Mouse (Mus musculus) macrophage (primary cell): ENCODE measurements around the gene Cmtr1. TPM values are rescaled to one million over a fixed set of nuclear protein-coding genes. Genes with fewer than 3 reads are reported as not detected.

Source experiments
- H3K27ac ChIP-seq: fragments of 350-480 bp; formaldehyde crosslinking; 2 replicates; pipeline ENCODE4 v1.9.0; 2021
- H3K36me3 ChIP-seq: fragments of 350-480 bp; formaldehyde crosslinking; 2 replicates; pipeline ENCODE4 v1.9.0; 2021; ENCODE audit errors: inconsistent target
- H3K4me3 ChIP-seq: fragments of 350-480 bp; formaldehyde crosslinking; 2 replicates; pipeline ENCODE4 v1.9.0; 2021; ENCODE audit errors: inconsistent target
- H3K79me2 ChIP-seq: fragments of 350-480 bp; formaldehyde crosslinking; 2 replicates; pipeline ENCODE4 v1.9.0; 2021; ENCODE audit errors: inconsistent target
- WGBS: methylation state at CpG from one replicate; pipeline ENCODE4 v1.1.7; 2026; ENCODE audit warnings: inconsistent platforms; ENCODE audit not compliant: missing documents; 5-methylcytosine and 5-hydroxymethylcytosine counted together
- polyA plus RNA-seq: library from polyadenylated mRNA; stranded (reverse); fragments of 250-400 nt; gene quantifications from 3 replicates; pipeline ENCODE4 v1.2.4, GENCODE M21; 2018; ENCODE audit warnings: inconsistent platforms

Gene Cmtr1
- polyA plus RNA-seq, 1 experiment from 2014 or later, result 37.1 TPM

- H3K36me3 ChIP-seq, result peaks cover 52% of the 10 kb centered on the region
- 82% methylated on average over 8 of the region's 8 CpGs for WGBS
- no peak overlapping the region for H3K27ac ChIP-seq
- H3K79me2 ChIP-seq, result no peaks in the 10 kb centered on the region
- H3K4me3 ChIP-seq, result no peak overlapping the region
Measured at GRCm38 (mm10) chr17:29637895-29638294, 22.5 kb upstream of the Cmtr1 start.

- Histone ChIP-seq H3K4me3 (no peak overlapping the region), H3K36me3 (peaks cover 30% of the 10 kb centered on the region), H3K79me2 (no peaks in the 10 kb centered on the region), H3K27ac (no peak overlapping the region)
- WGBS, result 94% methylated on average over 11 of the region's 11 CpGs
Measured at GRCm38 (mm10) chr17:29640971-29641370, 19.4 kb upstream of the Cmtr1 start.

GRCm38 (mm10) chr17:29642219-29642618 lies 18.2 kb upstream of the Cmtr1 start:
- Histone ChIP-seq H3K79me2 (no peaks in the 10 kb centered on the region), H3K4me3 (no peak overlapping the region), H3K27ac (no peak overlapping the region), H3K36me3 (peaks cover 20% of the 10 kb centered on the region)
- WGBS, result 100% methylated on average over 3 of the region's 3 CpGs

DNA sequence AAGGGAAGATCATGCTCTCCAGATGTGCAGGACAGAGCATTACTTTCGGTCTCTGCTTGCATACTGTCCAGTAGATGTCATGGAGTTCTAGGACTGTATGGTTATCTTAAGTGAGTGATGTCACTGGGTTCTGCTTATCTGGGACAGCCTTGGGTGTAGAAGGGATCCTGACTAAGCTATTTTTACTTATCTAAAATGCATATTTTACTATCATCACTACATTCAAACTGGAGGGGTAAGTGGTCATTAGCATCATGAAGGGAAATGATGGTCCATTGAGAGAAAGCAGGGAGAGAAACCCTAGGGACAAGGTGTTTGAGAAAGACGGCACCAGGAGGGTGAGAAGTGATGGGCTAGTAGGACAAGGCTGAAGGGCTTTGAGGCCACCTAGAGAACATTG lies 2.1 kb upstream of the Cmtr1 start:
- peaks cover 26% of the 10 kb centered on the region for H3K79me2 ChIP-seq
- H3K27ac ChIP-seq, result no peak overlapping the region
- no peak overlapping the region for H3K4me3 ChIP-seq
- H3K36me3 ChIP-seq, result 0 out of 2 replicates have a peak, but pooled peaks cover 5% of the 10 kb centered on the region
- WGBS, result 87% methylated on average over 2 of the region's 2 CpGs

DNA sequence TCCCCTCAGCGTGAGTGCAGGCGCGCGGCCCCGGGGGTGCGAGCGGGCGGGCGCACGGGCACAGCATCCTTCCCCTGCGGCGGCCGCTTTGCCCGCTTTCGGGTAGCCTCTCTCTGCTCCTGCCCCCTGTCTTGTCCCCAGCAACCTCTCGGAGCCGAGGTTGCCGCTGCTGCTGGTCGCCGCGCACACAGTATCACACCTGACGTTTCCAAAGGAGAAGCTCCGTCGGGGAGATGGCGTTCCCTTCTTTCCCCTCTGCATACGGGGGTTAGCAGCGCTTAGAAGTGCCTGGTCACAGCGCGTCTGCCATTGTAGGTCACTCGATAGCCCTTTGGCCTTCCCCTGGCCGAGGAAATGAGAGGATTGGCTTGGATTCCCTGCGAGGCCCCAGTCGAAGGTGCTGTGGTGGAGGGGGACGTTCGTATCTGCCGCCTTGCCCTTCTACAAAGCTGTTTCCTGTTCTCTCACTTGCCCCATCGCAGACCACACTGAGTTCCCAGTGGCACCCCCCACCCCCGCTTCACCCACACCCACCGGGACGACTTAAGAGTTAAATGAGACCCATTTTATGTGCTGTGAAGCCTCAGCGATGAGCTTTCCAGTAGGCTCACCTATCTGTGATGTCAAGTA lies 482 bp downstream of the Cmtr1 start:
- WGBS, result under 1% methylated on average over 41 of the region's 41 CpGs
- Histone ChIP-seq H3K27ac (peak overlapping the region; percentile 77), H3K79me2 (peaks cover 52% of the 10 kb centered on the region), H3K4me3 (peak overlapping the region; percentile 93), H3K36me3 (peaks cover 25% of the 10 kb centered on the region; the same call in 1 of the 2 replicates)

- no peak overlapping the region for H3K27ac ChIP-seq
- no peak overlapping the region for H3K4me3 ChIP-seq
- peaks cover 65% of the 10 kb centered on the region for H3K79me2 ChIP-seq
- H3K36me3 ChIP-seq, result peaks cover 38% of the 10 kb centered on the region
- WGBS, result 95% methylated on average over 5 of the region's 6 CpGs
Measured at GRCm38 (mm10) chr17:29662145-29662544, 1.8 kb downstream of the Cmtr1 start.

DNA sequence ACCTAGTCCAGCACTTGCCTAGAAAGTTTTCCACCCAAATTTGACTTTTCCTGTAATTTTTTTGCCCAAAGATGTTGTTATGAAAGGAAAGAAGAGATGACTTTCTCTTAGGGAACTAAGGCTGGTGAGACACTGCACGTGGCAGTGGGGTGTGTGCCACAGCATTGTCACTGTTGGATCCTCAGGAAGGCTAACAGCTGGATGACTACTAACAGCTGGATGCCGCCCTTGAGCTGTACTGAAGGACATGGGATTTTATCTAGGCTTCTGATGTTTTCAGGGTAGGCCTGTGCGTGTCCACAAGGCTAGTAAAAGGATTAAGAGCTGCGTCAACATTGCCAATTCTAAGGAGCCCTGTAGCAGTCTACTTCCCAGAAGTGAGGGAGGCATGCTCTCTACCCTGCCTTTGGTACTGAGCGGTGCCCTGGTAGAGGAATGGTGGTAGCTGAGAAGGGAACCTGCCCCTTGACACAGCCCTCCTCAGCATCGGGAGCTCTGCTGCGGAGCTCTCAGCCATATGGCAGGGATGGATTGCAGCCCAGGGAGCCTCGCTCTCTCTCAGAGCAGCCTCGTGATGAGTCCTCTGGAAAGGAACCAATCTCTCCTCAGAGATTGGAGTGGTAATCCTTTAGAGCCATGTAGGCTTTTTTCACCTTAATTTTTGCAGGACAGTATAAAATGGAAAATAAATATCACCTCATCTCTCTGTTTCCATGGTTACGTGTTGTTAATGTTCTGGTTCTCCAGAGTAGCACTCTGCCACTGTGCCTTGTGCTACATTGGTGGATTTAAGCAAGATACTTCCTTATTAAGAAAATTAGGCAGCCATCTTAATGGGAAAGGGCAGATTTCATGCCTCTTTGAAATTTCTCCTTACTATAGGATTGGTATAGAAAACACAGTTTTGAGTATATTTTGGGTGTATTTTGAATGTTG lies 7.9 kb downstream of the Cmtr1 start:
- WGBS, result 95% methylated on average over 10 of the region's 10 CpGs

DNA sequence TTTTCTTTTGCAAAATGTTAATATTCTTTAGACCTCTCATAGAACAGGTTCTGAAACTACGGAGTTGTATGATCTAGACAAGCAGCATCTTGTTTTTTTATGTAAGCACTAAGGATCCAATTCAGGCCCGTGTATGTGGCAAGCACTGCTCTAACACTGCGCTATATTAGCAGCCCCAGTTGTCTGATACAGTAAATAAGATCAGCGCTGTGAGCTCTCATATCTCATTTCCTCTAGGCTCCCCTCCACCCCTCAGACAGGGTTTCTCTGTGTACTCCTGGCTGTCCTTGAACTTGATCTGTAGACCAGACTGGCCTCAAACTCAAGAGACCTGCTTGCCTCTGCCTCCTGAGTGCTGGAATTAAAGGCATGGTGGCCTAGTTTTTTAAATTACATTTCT lies 8.6 kb downstream of the Cmtr1 start:
- Histone ChIP-seq H3K27ac (no peak overlapping the region), H3K36me3 (peaks cover 69% of the 10 kb centered on the region), H3K4me3 (no peak overlapping the region), H3K79me2 (peaks cover 90% of the 10 kb centered on the region)
- 99% methylated on average over 4 of the region's 4 CpGs for WGBS

More for the DNA sequence above, 7.9 kb downstream of the Cmtr1 start:
- peaks cover 98% of the 10 kb centered on the region for H3K79me2 ChIP-seq
- no peak overlapping the region for H3K4me3 ChIP-seq
- peaks cover 66% of the 10 kb centered on the region for H3K36me3 ChIP-seq
- H3K27ac ChIP-seq, result no peak overlapping the region

- H3K36me3 ChIP-seq, result peaks cover 68% of the 10 kb centered on the region
- no peak overlapping the region for H3K4me3 ChIP-seq
- H3K27ac ChIP-seq, result no peak overlapping the region
- peaks cover 81% of the 10 kb centered on the region for H3K79me2 ChIP-seq
Measured at GRCm38 (mm10) chr17:29669936-29670335, 9.5 kb downstream of the Cmtr1 start.

DNA sequence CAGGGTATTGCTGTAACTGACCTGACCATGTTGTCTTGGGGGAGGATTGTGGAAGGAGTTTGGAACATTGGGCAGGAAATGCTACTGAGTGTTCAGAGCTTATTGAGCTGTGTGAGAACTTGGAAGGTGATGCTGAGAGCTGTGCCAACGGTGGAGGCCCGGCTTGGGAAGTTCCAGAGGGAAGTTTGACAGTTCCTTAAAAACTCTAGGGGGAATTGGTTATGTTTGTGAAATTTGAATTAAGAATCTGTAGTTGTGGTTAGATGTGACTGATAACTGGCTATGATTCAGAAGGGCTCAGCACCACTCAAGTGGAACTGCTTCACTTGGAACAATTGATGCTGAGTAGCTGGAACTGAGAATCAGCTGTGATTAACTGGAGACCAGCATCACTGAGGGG lies 10.6 kb downstream of the Cmtr1 start:
- H3K36me3 ChIP-seq, result peaks cover 73% of the 10 kb centered on the region
- H3K27ac ChIP-seq, result no peak overlapping the region
- WGBS, result 65% methylated on average over 2 of the region's 2 CpGs
- peaks cover 71% of the 10 kb centered on the region for H3K79me2 ChIP-seq
- no peak overlapping the region for H3K4me3 ChIP-seq

- WGBS, result 39% methylated on average over 4 of the region's 4 CpGs
- Histone ChIP-seq H3K79me2 (peaks cover 48% of the 10 kb centered on the region), H3K4me3 (no peak overlapping the region), H3K27ac (no peak overlapping the region), H3K36me3 (peaks cover 73% of the 10 kb centered on the region)
Measured at GRCm38 (mm10) chr17:29673325-29673724, 12.9 kb downstream of the Cmtr1 start.

GRCm38 (mm10) chr17:29678526-29678925 lies 18.1 kb downstream of the Cmtr1 start:
- Histone ChIP-seq H3K4me3 (no peak overlapping the region), H3K36me3 (peaks cover 99% of the 10 kb centered on the region), H3K79me2 (no peaks in the 10 kb centered on the region), H3K27ac (no peak overlapping the region)
- WGBS, result 86% methylated on average over 8 of the region's 8 CpGs

GRCm38 (mm10) chr17:29679038-29679767 lies 18.8 kb downstream of the Cmtr1 start:
- peaks cover 99% of the 10 kb centered on the region for H3K36me3 ChIP-seq
- 89% methylated on average over 6 of the region's 6 CpGs for WGBS
- H3K4me3 ChIP-seq, result no peak overlapping the region
- H3K27ac ChIP-seq, result no peak overlapping the region
- no peaks in the 10 kb centered on the region for H3K79me2 ChIP-seq

GRCm38 (mm10) chr17:29680174-29680573 lies 19.8 kb downstream of the Cmtr1 start:
- Histone ChIP-seq H3K36me3 (peaks cover 99% of the 10 kb centered on the region), H3K27ac (no peak overlapping the region), H3K79me2 (no peaks in the 10 kb centered on the region), H3K4me3 (no peak overlapping the region)
- 91% methylated on average over 2 of the region's 2 CpGs for WGBS
